In the genomic region with DNA sequence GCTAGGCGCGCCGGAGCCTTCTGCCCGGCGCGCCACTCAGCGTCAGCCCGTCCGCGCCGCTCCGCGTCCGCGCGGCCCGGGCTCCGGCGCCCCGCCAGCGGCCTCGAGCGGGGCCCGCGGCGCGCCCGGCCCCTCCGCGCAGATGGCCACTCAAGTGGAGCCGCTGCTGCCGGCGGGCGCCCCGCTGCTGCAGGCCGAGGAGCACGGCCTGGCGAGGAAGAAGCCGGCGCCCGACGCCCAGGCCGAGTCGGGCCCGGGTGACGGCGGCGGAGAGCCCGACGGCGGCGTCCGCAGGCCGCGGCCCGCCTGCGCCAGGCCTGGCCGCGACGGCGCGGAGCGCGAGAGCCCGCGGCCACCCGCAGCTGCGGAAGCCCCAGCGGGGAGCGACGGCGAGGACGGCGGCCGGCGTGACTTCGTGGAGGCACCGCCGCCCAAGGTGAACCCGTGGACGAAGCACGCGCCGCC, we compare ENCODE assay signal across 8 mouse cellular contexts. TPM values are rescaled to one million over a fixed set of nuclear protein-coding genes. Genes with fewer than 3 reads are reported as not detected.
DNase-seq lines count a peak whose midpoint lies in the region; ATAC-seq and TF ChIP-seq lines count a peak whose summit lies in the region.

A gene (plus strand): TSS at position 14 of the 465 bp plus-strand sequence.

- no peak for TF ChIP-seq POLR2A in cerebellum, adult 2 months (IDR thresholded peaks at IDR 0.05; ENCODE audit: borderline replicate concordance, insufficient read depth, low read length)

- WGBS in cerebellum, adult 2 months, result 1% methylated on average over 83 of the region's 84 CpGs
- WGBS in intestine, embryonic 14.5 days, result under 1% methylated on average over 68 of the region's 84 CpGs
- 0% methylated on average over 42 of the region's 84 CpGs for WGBS in macrophage (ENCODE audit: missing documents)

- peak within 1 kb of the TSS; percentile 95 for H3K9ac ChIP-seq in intestine, embryonic 14.5 days (ENCODE audit: low read length)

- intact Hi-C loops in gastrocnemius, postnatal 14 days (cut with DNase I; ENCODE audit: low total_unique reads), result no loop called here

- no peak for TF ChIP-seq CTCF in cerebellum, adult 2 months (IDR thresholded peaks at IDR 0.05; ENCODE audit: borderline replicate concordance, insufficient read depth, low read depth, low read length)

- peaks cover 41% of the 10 kb centered on the region for H3K79me2 ChIP-seq in macrophage (ENCODE audit: inconsistent target)

- H3K9me3 ChIP-seq in intestine, embryonic 14.5 days (ENCODE audit: control insufficient read depth, low read length), result no peaks in the 10 kb centered on the region

- peaks cover 6% of the 10 kb centered on the region; the same call in 1 of the 2 replicates for H3K4me1 ChIP-seq in cerebellum, adult 2 months (ENCODE audit: control insufficient read depth, insufficient read depth, low read length)
- peaks cover 18% of the 10 kb centered on the region; the same call in 1 of the 2 replicates for H3K4me1 ChIP-seq in intestine, embryonic 14.5 days (replicated peaks; ENCODE audit: control insufficient read depth, insufficient read depth, low read length)

- peak within 1 kb of the TSS; percentile 89 for H3K4me2 ChIP-seq in intestine, embryonic 14.5 days (ENCODE audit: low read length)

- DNase-seq in heart, adult 18-20 months, result no peak
- DNase-seq in heart, adult 11 months, result no peak
- peak; percentile 47 to 64 for DNase-seq in B cell, adult 2 months
- DNase-seq in cerebellum, adult 2 months, result peak; percentile 72
- DNase-seq in gastrocnemius, postnatal 14 days, result peak; percentile 39
- DNase-seq in intestine, embryonic 14.5 days (ENCODE audit: low spot score), result no peak
- no peak for DNase-seq in embryo, embryonic 10 days (ENCODE audit: low spot score)

- H3K36me3 ChIP-seq in intestine, embryonic 14.5 days (ENCODE audit: control insufficient read depth, insufficient read depth, low read length), result no peaks in the 10 kb centered on the region
- no peaks in the 10 kb centered on the region for H3K36me3 ChIP-seq in macrophage (ENCODE audit: inconsistent target)

- H3K27me3 ChIP-seq in cerebellum, adult 2 months (ENCODE audit: control insufficient read depth, insufficient read depth, low read length), result no peaks in the 10 kb centered on the region
- H3K27me3 ChIP-seq in intestine, embryonic 14.5 days (replicated peaks; ENCODE audit: control insufficient read depth, insufficient read depth, low read length), result no peaks in the 10 kb centered on the region

- peak within 1 kb of the TSS; percentile 79 for H3K27ac ChIP-seq in cerebellum, adult 2 months (ENCODE audit: insufficient read depth, low read length)
- peak within 1 kb of the TSS; percentile 84 for H3K27ac ChIP-seq in intestine, embryonic 14.5 days (ENCODE audit: low read depth)
- peak within 1 kb of the TSS; percentile 78 for H3K27ac ChIP-seq in macrophage

- H3K4me3 ChIP-seq in cerebellum, adult 2 months (replicated peaks; ENCODE audit: insufficient read depth, low read depth, low read length), result peak within 1 kb of the TSS; percentile 92
- H3K4me3 ChIP-seq in intestine, embryonic 14.5 days (ENCODE audit: low read depth, low read length), result peak within 1 kb of the TSS; percentile 97
- H3K4me3 ChIP-seq in macrophage (ENCODE audit: inconsistent target), result peak within 1 kb of the TSS; percentile 67

- peak; percentile 61 for ATAC-seq in intestine, embryonic 14.5 days (replicated peaks; ENCODE audit: low FRiP score, low TSS enrichment, low read depth)

RNA-seq across cellular contexts. Expression of the gene that starts here (rescaled TPM):
- total RNA-seq in heart, adult 18-20 months (2021), result 10 to 100 TPM; 57.8 to 59.9 TPM
- 52.0 and 54.5 TPM in 2 replicates for polyA plus RNA-seq in cerebellum, adult 2 months (2012; rRNA removed)
- 10 to 100 TPM; 61.9 to 74.6 TPM for total RNA-seq in gastrocnemius, postnatal 14 days (2021)
- polyA plus RNA-seq in intestine, embryonic 14.5 days (2014; fragmentation: Nextera tagmentation; extraction: Ambion mirVana), result 25.2 and 25.5 TPM in 2 replicates
- total RNA-seq in macrophage (2018; cell fraction: chromatin; rRNA removed), result 100 to 1,000 TPM in 17 of 26 experiments, 10 to 100 TPM in 9; 61.5 to 434 (median 141) TPM
- 100 to 1,000 TPM in 7 of 26 experiments, 10 to 100 TPM in 19; 62.3 to 154 (median 85.2) TPM for total RNA-seq in macrophage (2018; cell fraction: cytosol; rRNA removed)
- total RNA-seq in macrophage (2018; cell fraction: nucleus; rRNA removed), result 100 to 1,000 TPM in 21 of 26 experiments, 10 to 100 TPM in 5; 71.7 to 336 (median 153) TPM
- 48.8 to 67.1 TPM (median 59.1 TPM) in 3 replicates for polyA plus RNA-seq in macrophage (2018)

Comparison
In these comparisons a context has a peak if more than half of its experiments do, and no peak if none do; other contexts are left out.
1. DNase-seq: peak in B cell, adult 2 months (2 of 2), cerebellum, adult 2 months (2 of 2) and gastrocnemius, postnatal 14 days (single experiment); none in heart, adult 18-20 months (0 of 2), heart, adult 11 months (single experiment), intestine, embryonic 14.5 days (single experiment) and embryo, embryonic 10 days (single experiment).
2. Peak in every context shown above with its lines, with median percentiles within 50 percentile points of each other: H3K27ac ChIP-seq and H3K4me3 ChIP-seq.